ENCODE assay signal across 10 mouse cellular contexts in genomic region chr10:5634336-5634735, GRCm38 (mm10). TPM values are rescaled to one million over a fixed set of nuclear protein-coding genes. Genes with fewer than 3 reads are reported as not detected.
DNase-seq lines count a peak whose midpoint lies in the region; ATAC-seq and TF ChIP-seq lines count a peak whose summit lies in the region.
"Had no signal": no experiment of that assay in that cellular context is flagged by ENCODE, and none has a peak within 500 bp of the region (broad histone marks: within the 10 kb centered on the region; RNA-seq: fewer than 3 reads in every experiment).

No protein-coding gene starts in this region.

- no peak for ATAC-seq in kidney, postnatal 0 days (replicated peaks; ENCODE audit: low FRiP score, low read depth)
- ATAC-seq in kidney, embryonic 15.5 days (replicated peaks; ENCODE audit: low FRiP score), result no peak
- ATAC-seq in common myeloid progenitor, adult 5-6 weeks (replicated peaks; ENCODE audit: low read depth, poor library complexity, severe bottlenecking), result peak; percentile 85
- ATAC-seq in midbrain, embryonic 12.5 days (ENCODE audit: low FRiP score, low read depth), result peak; percentile 60; the same call in 1 of the 2 replicates

- TF ChIP-seq CTCF in kidney, postnatal 0 days (IDR thresholded peaks at IDR 0.05; ENCODE audit: low read depth), result peak; percentile 66

- DNase-seq in kidney, postnatal 0 days (ENCODE audit: low spot score), result peak; percentile 55
- DNase-seq in adipocyte (ENCODE audit: low spot score), result peak; percentile 77
- DNase-seq in layer of hippocampus, adult 11-12 months (ENCODE audit: low spot score), result peak; percentile 58
- DNase-seq in urinary bladder, postnatal 25 days (ENCODE audit: low spot score), result no peak
- DNase-seq: liver, embryonic 13.5 days had no signal

- H3K4me3 ChIP-seq in kidney, postnatal 0 days (replicated peaks; ENCODE audit: low read depth, low read length), result no peak overlapping the region
- no peak overlapping the region for H3K4me3 ChIP-seq in kidney, embryonic 15.5 days (replicated peaks)
- H3K4me3 ChIP-seq in midbrain, embryonic 12.5 days, result no peak overlapping the region
- H3K4me3 ChIP-seq: embryonic facial prominence, embryonic 15.5 days; liver, embryonic 13.5 days had no signal

- H3K27ac ChIP-seq in kidney, postnatal 0 days, result no peak overlapping the region
- no peak overlapping the region for H3K27ac ChIP-seq in kidney, embryonic 15.5 days
- no peak overlapping the region for H3K27ac ChIP-seq in midbrain, embryonic 12.5 days (replicated peaks)
- H3K27ac ChIP-seq: embryonic facial prominence, embryonic 15.5 days; liver, embryonic 13.5 days had no signal

- H3K27me3 ChIP-seq in kidney, postnatal 0 days (ENCODE audit: insufficient read depth, low read length), result no peaks in the 10 kb centered on the region
- no peaks in the 10 kb centered on the region for H3K27me3 ChIP-seq in kidney, embryonic 15.5 days
- H3K27me3 ChIP-seq in midbrain, embryonic 12.5 days, result no peaks in the 10 kb centered on the region
- H3K27me3 ChIP-seq: embryonic facial prominence, embryonic 15.5 days; liver, embryonic 13.5 days had no signal

- no peak overlapping the region for H3K4me2 ChIP-seq in kidney, postnatal 0 days (ENCODE audit: low read length)
- no peak overlapping the region for H3K4me2 ChIP-seq in kidney, embryonic 15.5 days
- H3K4me2 ChIP-seq in midbrain, embryonic 12.5 days (replicated peaks), result no peak overlapping the region
- H3K4me2 ChIP-seq: embryonic facial prominence, embryonic 15.5 days; liver, embryonic 13.5 days had no signal

- no peaks in the 10 kb centered on the region for H3K4me1 ChIP-seq in kidney, postnatal 0 days (replicated peaks; ENCODE audit: insufficient read depth, low read length)
- H3K4me1 ChIP-seq in kidney, embryonic 15.5 days, result no peaks in the 10 kb centered on the region
- H3K4me1 ChIP-seq in midbrain, embryonic 12.5 days, result no peaks in the 10 kb centered on the region
- H3K4me1 ChIP-seq: embryonic facial prominence, embryonic 15.5 days; liver, embryonic 13.5 days had no signal

- no peak overlapping the region for H3K9ac ChIP-seq in kidney, postnatal 0 days (ENCODE audit: low read depth, low read length)
- no peak overlapping the region for H3K9ac ChIP-seq in kidney, embryonic 15.5 days
- H3K9ac ChIP-seq in midbrain, embryonic 12.5 days (replicated peaks), result no peak overlapping the region
- H3K9ac ChIP-seq: embryonic facial prominence, embryonic 15.5 days; liver, embryonic 13.5 days had no signal

- 25% methylated on average over 1 of the region's 1 CpGs for WGBS in kidney, postnatal 0 days
- WGBS in kidney, embryonic 15.5 days, result 29% methylated on average over 1 of the region's 1 CpGs
- WGBS in midbrain, embryonic 12.5 days, result 32% methylated on average over 1 of the region's 1 CpGs

- H3K9me3 ChIP-seq in kidney, postnatal 0 days (replicated peaks; ENCODE audit: low read length), result no peaks in the 10 kb centered on the region
- H3K9me3 ChIP-seq in kidney, embryonic 15.5 days (replicated peaks), result no peaks in the 10 kb centered on the region
- no peaks in the 10 kb centered on the region for H3K9me3 ChIP-seq in midbrain, embryonic 12.5 days
- H3K9me3 ChIP-seq: embryonic facial prominence, embryonic 15.5 days; liver, embryonic 13.5 days had no signal

- H3K36me3 ChIP-seq in kidney, postnatal 0 days (ENCODE audit: insufficient read depth, low read length), result no peaks in the 10 kb centered on the region
- no peaks in the 10 kb centered on the region for H3K36me3 ChIP-seq in kidney, embryonic 15.5 days
- no peaks in the 10 kb centered on the region for H3K36me3 ChIP-seq in midbrain, embryonic 12.5 days
- H3K36me3 ChIP-seq: embryonic facial prominence, embryonic 15.5 days; liver, embryonic 13.5 days had no signal

RNA-seq across cellular contexts. Expression of gene Vip, which starts 4.7 kb away (rescaled TPM):
- 1.6 and 1.9 TPM in 2 replicates for polyA plus RNA-seq in kidney, postnatal 0 days (2015; fragmentation: Nextera tagmentation; extraction: Ambion mirVana)
- polyA plus RNA-seq in kidney, embryonic 15.5 days (2015; fragmentation: Nextera tagmentation; extraction: Ambion mirVana), result 2.6 and 3.5 TPM in 2 replicates
- not detected in 2 replicates for total RNA-seq in common myeloid progenitor, adult 5-6 weeks (2017)
- polyA plus RNA-seq in midbrain, embryonic 12.5 days (2016; fragmentation: Nextera tagmentation; extraction: Ambion mirVana), result 0.34 TPM in 1 of 2 replicates, not detected in the other
- polyA plus RNA-seq: testis, adult 2 months had no signal

RNA-seq across cellular contexts. Expression of gene Myct1, which starts 40.8 kb away (rescaled TPM):
- polyA plus RNA-seq in kidney, postnatal 0 days (2015; fragmentation: Nextera tagmentation; extraction: Ambion mirVana), result 12.2 and 12.4 TPM in 2 replicates
- polyA plus RNA-seq in kidney, embryonic 15.5 days (2015; fragmentation: Nextera tagmentation; extraction: Ambion mirVana), result 9.0 and 10.7 TPM in 2 replicates
- 12.0 and 20.2 TPM in 2 replicates for total RNA-seq in common myeloid progenitor, adult 5-6 weeks (2017)
- 1.3 and 1.7 TPM in 2 replicates for polyA plus RNA-seq in midbrain, embryonic 12.5 days (2016; fragmentation: Nextera tagmentation; extraction: Ambion mirVana)

Comparison
In these comparisons a context has a peak if more than half of its experiments do, and no peak if none do; other contexts are left out.
1. ATAC-seq: peak in common myeloid progenitor, adult 5-6 weeks (single experiment) and midbrain, embryonic 12.5 days (single experiment); none in kidney, postnatal 0 days (single experiment) and kidney, embryonic 15.5 days (single experiment).